Mouse (Mus musculus): ENCODE data around the gene Kcnj5. TPM values are rescaled to one million over a fixed set of nuclear protein-coding genes. Genes with fewer than 3 reads are reported as not detected.

The Kcnj5 gene
- not detected in 2 replicates for total RNA-seq (2012; rRNA removed)
- polyA plus RNA-seq (2012; ENCODE audit: insufficient read depth in 1 of 2, insufficient read length in 2 of 2, low read depth in 1 of 2, low replicate concordance in 2 of 2, missing spikeins in 1 of 2): not detected

- Histone ChIP-seq H3K4me3 (ENCODE audit: control insufficient read depth in 1 of 2, insufficient read depth in 1 of 2, low read depth in 2 of 2, low read length in 2 of 2) (no peak within 1 kb of the TSS), H3K79me2 (ENCODE audit: control insufficient read depth, insufficient read depth, low read length, poor library complexity) (no peaks in the 10 kb centered on the region), H3K9ac (ENCODE audit: control insufficient read depth, low read depth, low read length, poor library complexity, severe bottlenecking) (no peak within 1 kb of the TSS), H3K36me3 (ENCODE audit: control insufficient read depth in 1 of 2, insufficient read depth in 2 of 2, low read length in 2 of 2) (peaks cover 0 to 12% of the 10 kb centered on the region in 2 experiments; a peak in 2 of 4 replicates), H3K27ac (ENCODE audit: control insufficient read depth, low read depth, low read length) (no peak within 1 kb of the TSS), H3K9me3 (replicated peaks; ENCODE audit: insufficient read depth, low read length) (no peaks in the 10 kb centered on the region), H3K4me1 (ENCODE audit: control insufficient read depth in 1 of 2, insufficient read depth in 2 of 2, low read length in 2 of 2) (peaks cover 0 to 15% of the 10 kb centered on the region in 2 experiments; a peak in 3 of 4 replicates), H3K27me3 (ENCODE audit: control insufficient read depth in 1 of 2, insufficient read depth in 2 of 2, low read length in 2 of 2) (no peaks in the 10 kb centered on the region)
- no peak for DNase-seq (ENCODE audit: low read depth, low spot score)
- TF ChIP-seq E2F4 (IDR thresholded peaks at IDR 0.05; ENCODE audit: borderline replicate concordance, low read depth, low read length): no peak
- TF ChIP-seq GATA1 (IDR thresholded peaks at IDR 0.05; ENCODE audit: low read depth, low read length): no peak
- no peak for TF ChIP-seq RAD21 (IDR thresholded peaks at IDR 0.05; ENCODE audit: low read depth, low read length)
- TF ChIP-seq POLR2AphosphoS2 (IDR thresholded peaks at IDR 0.05; ENCODE audit: low read length): no peak
- no peak for TF ChIP-seq EP300 (IDR thresholded peaks at IDR 0.05; ENCODE audit: low read depth in 1 of 2, low read length in 2 of 2)
- no peak for TF ChIP-seq CTCF (IDR thresholded peaks at IDR 0.05 in 2 of 3, conservative IDR thresholded peaks at IDR 0.05 in 1 of 3; ENCODE audit: control insufficient read depth in 1 of 3, insufficient read depth in 1 of 3, low read depth in 2 of 3, low read length in 3 of 3, poor library complexity in 1 of 3, severe bottlenecking in 1 of 3)
- TF ChIP-seq BHLHE40 (IDR thresholded peaks at IDR 0.05; ENCODE audit: borderline replicate concordance, low read depth, low read length): no peak
- no peak for TF ChIP-seq ZKSCAN1 (IDR thresholded peaks at IDR 0.05; ENCODE audit: low read depth, low read length)
These were observed at the start of gene Kcnj5 for GRCm38 (mm10) chr9:32344051-32344450. Gene Kcnj5, minus strand, starts transcription at chr9:32344350.

GRCm38 (mm10) chr9:32392716-32393115 is 48.6 kb upstream of the Kcnj5 start:
- no peaks in the 10 kb centered on the region for H3K4me1 ChIP-seq (ENCODE audit: control insufficient read depth in 1 of 2, insufficient read depth in 2 of 2, low read length in 2 of 2)
- H3K27me3 ChIP-seq (ENCODE audit: control insufficient read depth in 1 of 2, insufficient read depth in 2 of 2, low read length in 2 of 2): no peaks in the 10 kb centered on the region
- no peak for TF ChIP-seq NELFE (IDR thresholded peaks at IDR 0.05; ENCODE audit: low read depth, low read length)
- no peak for TF ChIP-seq CTCF (IDR thresholded peaks at IDR 0.05 in 2 of 3, conservative IDR thresholded peaks at IDR 0.05 in 1 of 3; ENCODE audit: control insufficient read depth in 1 of 3, insufficient read depth in 1 of 3, low read depth in 2 of 3, low read length in 3 of 3, poor library complexity in 1 of 3, severe bottlenecking in 1 of 3)
- TF ChIP-seq BHLHE40 (IDR thresholded peaks at IDR 0.05; ENCODE audit: borderline replicate concordance, low read depth, low read length): no peak
- no peak for TF ChIP-seq SMC3 (IDR thresholded peaks at IDR 0.05; ENCODE audit: low read depth, low read length)
- TF ChIP-seq E2F4 (IDR thresholded peaks at IDR 0.05; ENCODE audit: borderline replicate concordance, low read depth, low read length): no peak
- TF ChIP-seq UBTF (IDR thresholded peaks at IDR 0.05; ENCODE audit: borderline replicate concordance, insufficient read depth, low read depth, low read length): no peak
- TF ChIP-seq ZKSCAN1 (IDR thresholded peaks at IDR 0.05; ENCODE audit: low read depth, low read length): no peak
- TF ChIP-seq MAFK (IDR thresholded peaks at IDR 0.05; ENCODE audit: borderline replicate concordance, low read depth, low read length): no peak
- no peak for TF ChIP-seq MAX (IDR thresholded peaks at IDR 0.05; ENCODE audit: low read length)
- TF ChIP-seq MYB (IDR thresholded peaks at IDR 0.05; ENCODE audit: low read depth, low read length): no peak
- no peak for TF ChIP-seq ETS1 (IDR thresholded peaks at IDR 0.05; ENCODE audit: low read depth, low read length)
- no peak for TF ChIP-seq GATA1 (IDR thresholded peaks at IDR 0.05; ENCODE audit: low read depth, low read length)
- no peak for TF ChIP-seq POLR2A (IDR thresholded peaks at IDR 0.05; ENCODE audit: control insufficient read depth in 1 of 2, insufficient read depth in 1 of 2, low read depth in 1 of 2, low read length in 2 of 2, poor library complexity in 1 of 2)
- H3K9ac ChIP-seq (ENCODE audit: control insufficient read depth, low read depth, low read length, poor library complexity, severe bottlenecking): no peak overlapping the region
- no peak overlapping the region for H3K27ac ChIP-seq (ENCODE audit: control insufficient read depth, low read depth, low read length)
- no peaks in the 10 kb centered on the region for H3K79me2 ChIP-seq (ENCODE audit: control insufficient read depth, insufficient read depth, low read length, poor library complexity)
- H3K4me3 ChIP-seq (ENCODE audit: control insufficient read depth in 1 of 2, insufficient read depth in 1 of 2, low read depth in 2 of 2, low read length in 2 of 2): no peak overlapping the region
- H3K36me3 ChIP-seq (ENCODE audit: control insufficient read depth in 1 of 2, insufficient read depth in 2 of 2, low read length in 2 of 2): no peaks in the 10 kb centered on the region; a peak in 1 of 4 replicates
- no peak for DNase-seq (ENCODE audit: low read depth, low spot score)
- no peaks in the 10 kb centered on the region for H3K9me3 ChIP-seq (replicated peaks; ENCODE audit: insufficient read depth, low read length)

All from MEL (cell line).